Mouse (Mus musculus): ENCODE data around the gene Catsperd.

- TF ChIP-seq CTCF (IDR thresholded peaks at IDR 0.05; ENCODE audit: low read depth, low read length) (peak; percentile 66), POLR2A (IDR thresholded peaks at IDR 0.05; ENCODE audit: borderline replicate concordance, low read depth, low read length) (no peak)
Observed at GRCm38 (mm10) chr17:56613236-56613844, 14.6 kb upstream of the Catsperd start, which contains the start of gene Rpl36.
